Mouse (Mus musculus): ENCODE measurements around the gene Rsph14. TPM values are rescaled to one million over a fixed set of nuclear protein-coding genes. Genes with fewer than 3 reads are reported as not detected.

The Rsph14 gene
- polyA plus RNA-seq, 1 experiment from 2014 or later = not detected

DNA sequence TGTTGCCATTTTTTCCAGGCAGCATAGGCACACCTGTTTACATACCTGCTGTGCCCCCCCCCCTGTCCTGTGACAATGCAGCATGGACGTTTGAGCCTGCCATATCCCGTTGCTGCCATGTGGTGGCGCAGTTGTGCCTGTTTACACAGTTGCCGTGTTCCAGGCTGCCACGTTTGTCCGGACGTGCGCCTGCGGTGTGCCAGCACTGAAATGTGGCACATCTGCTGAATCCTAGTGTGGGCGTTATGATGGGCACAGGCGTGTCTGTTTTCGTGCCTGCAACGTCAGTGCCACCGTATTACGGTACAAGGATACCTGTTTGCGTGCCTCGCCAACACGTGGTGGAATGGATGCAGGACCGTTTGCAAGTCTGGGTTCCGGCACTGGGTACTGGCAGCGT is 107.1 kb downstream of the Rsph14 start:
- WGBS = 19% methylated on average over 21 of the region's 21 CpGs
- no peak for ATAC-seq (ENCODE audit: low FRiP score, low read depth)
- 0 out of 2 replicates have a peak, but pooled peaks cover 3% of the 10 kb centered on the region for H3K27me3 ChIP-seq
- H3K4me1 ChIP-seq = peaks cover 4% of the 10 kb centered on the region; the same call in 1 of the 2 replicates
- peak overlapping the region; percentile 56 for H3K4me2 ChIP-seq (replicated peaks)
- peak overlapping the region; percentile 22; the same call in 1 of the 2 replicates for H3K4me3 ChIP-seq
- H3K9ac ChIP-seq = no peak overlapping the region
- H3K9me3 ChIP-seq = no peaks in the 10 kb centered on the region
- H3K36me3 ChIP-seq = no peaks in the 10 kb centered on the region
- H3K27ac ChIP-seq = no peak overlapping the region

- H3K4me3 ChIP-seq = no peak overlapping the region
- H3K27me3 ChIP-seq = 0 out of 2 replicates have a peak, but pooled peaks cover 3% of the 10 kb centered on the region
- peaks cover 5% of the 10 kb centered on the region; the same call in 1 of the 2 replicates for H3K4me1 ChIP-seq
- H3K36me3 ChIP-seq = no peaks in the 10 kb centered on the region
- 89% methylated on average over 14 of the region's 14 CpGs for WGBS
- no peaks in the 10 kb centered on the region for H3K9me3 ChIP-seq
- H3K9ac ChIP-seq = no peak overlapping the region
- no peak for ATAC-seq (ENCODE audit: low FRiP score, low read depth)
- no peak overlapping the region for H3K4me2 ChIP-seq (replicated peaks)
- H3K27ac ChIP-seq = no peak overlapping the region
Measured at GRCm38 (mm10) chr10:74924274-74924673, 108.1 kb downstream of the Rsph14 start.

GRCm38 (mm10) chr10:74922763-74923162 is 109.6 kb downstream of the Rsph14 start:
- 69% methylated on average over 6 of the region's 6 CpGs for WGBS
- no peaks in the 10 kb centered on the region for H3K36me3 ChIP-seq
- 0 out of 2 replicates have a peak, but pooled peaks cover 3% of the 10 kb centered on the region for H3K27me3 ChIP-seq
- H3K4me3 ChIP-seq = no peak overlapping the region
- H3K4me2 ChIP-seq (replicated peaks) = no peak overlapping the region
- H3K9me3 ChIP-seq = no peaks in the 10 kb centered on the region
- no peak overlapping the region for H3K27ac ChIP-seq
- peaks cover 7% of the 10 kb centered on the region; the same call in 1 of the 2 replicates for H3K4me1 ChIP-seq
- H3K9ac ChIP-seq = no peak overlapping the region
- ATAC-seq (ENCODE audit: low FRiP score, low read depth) = no peak

DNA sequence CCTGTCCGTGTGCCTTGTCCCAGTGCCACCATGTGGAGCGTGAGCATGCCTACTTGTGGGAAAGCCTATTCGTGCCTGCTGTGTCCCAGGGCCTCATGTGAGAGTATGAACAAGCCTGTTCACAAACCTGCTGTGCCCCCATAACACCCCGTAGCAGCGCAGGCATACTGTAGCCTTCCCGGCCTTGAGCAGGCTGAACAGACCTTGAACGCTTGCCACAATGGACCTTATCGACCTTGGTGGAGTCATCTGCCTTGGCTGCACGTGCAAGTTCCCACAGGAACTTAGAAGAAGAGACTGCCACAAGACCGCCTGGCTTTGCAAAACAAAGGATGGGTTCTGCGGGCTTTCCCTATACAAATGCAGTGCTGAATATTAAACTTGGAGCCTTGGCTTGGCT is 110.8 kb downstream of the Rsph14 start:
- ATAC-seq (ENCODE audit: low FRiP score, low read depth) = no peak
- H3K27me3 ChIP-seq = 0 out of 2 replicates have a peak, but pooled peaks cover 3% of the 10 kb centered on the region
- H3K4me3 ChIP-seq = no peak overlapping the region
- H3K27ac ChIP-seq = no peak overlapping the region
- H3K9me3 ChIP-seq = no peaks in the 10 kb centered on the region
- H3K36me3 ChIP-seq = no peaks in the 10 kb centered on the region
- no peak overlapping the region for H3K9ac ChIP-seq
- no peak overlapping the region for H3K4me2 ChIP-seq (replicated peaks)
- H3K4me1 ChIP-seq = peaks cover 7% of the 10 kb centered on the region; the same call in 1 of the 2 replicates
- 84% methylated on average over 11 of the region's 11 CpGs for WGBS

DNA sequence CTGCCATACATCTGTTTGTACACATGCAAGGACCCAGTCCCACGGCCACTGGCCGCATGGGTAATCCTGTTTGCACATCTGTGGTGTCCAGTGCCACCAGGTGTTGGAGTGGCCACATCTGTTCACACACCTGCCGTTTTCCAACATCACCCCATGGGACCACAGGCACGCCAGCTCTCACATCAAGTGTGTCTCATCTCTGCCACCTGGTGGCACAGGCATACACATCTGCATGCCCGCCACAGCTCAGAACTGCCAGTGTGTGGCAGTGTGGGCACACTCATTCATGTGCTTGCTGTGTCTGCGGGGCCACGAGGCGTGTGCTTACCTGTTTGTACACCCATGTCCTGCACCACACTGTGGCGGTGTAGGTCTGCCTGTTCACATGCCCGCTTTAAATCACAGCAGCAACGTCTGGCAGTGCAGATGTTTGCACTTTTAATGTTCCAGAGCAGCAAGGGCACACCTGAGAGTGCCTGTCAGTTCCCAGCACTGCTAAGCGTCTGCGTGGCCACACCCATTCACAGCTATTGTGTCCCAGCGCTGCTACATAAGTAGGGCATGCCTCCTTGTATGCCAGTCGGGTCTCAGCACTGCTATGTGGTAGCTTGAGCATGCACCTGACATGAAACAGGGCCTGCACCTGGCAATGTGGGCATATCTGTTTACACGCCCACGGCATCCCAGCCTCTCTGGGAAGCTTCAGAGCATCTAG is 111.4 kb downstream of the Rsph14 start:
- no peak overlapping the region for H3K27ac ChIP-seq
- H3K9ac ChIP-seq = no peak overlapping the region
- no peaks in the 10 kb centered on the region for H3K36me3 ChIP-seq
- no peaks in the 10 kb centered on the region for H3K9me3 ChIP-seq
- no peak overlapping the region for H3K4me3 ChIP-seq
- peaks cover 7% of the 10 kb centered on the region; the same call in 1 of the 2 replicates for H3K4me1 ChIP-seq
- WGBS = 37% methylated on average over 17 of the region's 17 CpGs
- no peak overlapping the region for H3K4me2 ChIP-seq (replicated peaks)
- no peak for ATAC-seq (ENCODE audit: low FRiP score, low read depth)
- H3K27me3 ChIP-seq = 0 out of 2 replicates have a peak, but pooled peaks cover under 1% of the 10 kb centered on the region

DNA sequence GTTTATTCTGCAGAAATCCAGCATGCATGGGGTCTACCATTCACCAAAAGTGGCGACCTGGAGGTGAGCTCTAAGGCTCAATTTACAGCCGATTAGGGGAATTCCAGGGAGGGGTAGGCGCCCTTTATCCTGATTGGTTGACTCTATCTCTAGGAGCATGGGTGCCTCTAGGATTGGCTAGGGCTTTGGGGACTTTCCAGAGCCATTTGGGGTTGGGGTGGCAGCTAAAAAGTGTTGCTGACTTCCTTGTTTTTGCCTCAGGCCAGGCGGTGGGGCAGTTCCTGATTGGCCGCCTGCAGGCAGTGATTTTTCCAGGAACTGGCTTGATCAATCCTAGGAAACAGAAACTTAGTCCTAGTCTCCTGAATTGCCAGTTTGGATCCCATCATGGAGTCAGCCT is 113.1 kb downstream of the Rsph14 start:
- Histone ChIP-seq H3K9ac (no peak overlapping the region), H3K4me3 (no peak overlapping the region), H3K4me2 (replicated peaks) (no peak overlapping the region), H3K36me3 (no peaks in the 10 kb centered on the region), H3K27me3 (no peaks in the 10 kb centered on the region), H3K27ac (no peak overlapping the region), H3K4me1 (0 out of 2 replicates have a peak, but pooled peaks cover 3% of the 10 kb centered on the region), H3K9me3 (no peaks in the 10 kb centered on the region)
- no peak for ATAC-seq (ENCODE audit: low FRiP score, low read depth)
- 27% methylated on average over 5 of the region's 5 CpGs for WGBS

- no peak for ATAC-seq (ENCODE audit: low FRiP score, low read depth)
- no peaks in the 10 kb centered on the region for H3K9me3 ChIP-seq
- H3K4me3 ChIP-seq = no peak overlapping the region
- WGBS = 69% methylated on average over 2 of the region's 2 CpGs
- H3K4me2 ChIP-seq (replicated peaks) = no peak overlapping the region
- H3K4me1 ChIP-seq = no peaks in the 10 kb centered on the region
- H3K27me3 ChIP-seq = no peaks in the 10 kb centered on the region
- H3K9ac ChIP-seq = no peak overlapping the region
- H3K36me3 ChIP-seq = no peaks in the 10 kb centered on the region
- no peak overlapping the region for H3K27ac ChIP-seq
Measured at GRCm38 (mm10) chr10:74908431-74908830, 124.0 kb downstream of the Rsph14 start.

Other genes starting within 250 kb of the Rsph14 start
- gene Gnaz, start 65.4 kb downstream of the Rsph14 start, polyA plus RNA-seq (2015; fragmentation: Nextera tagmentation; extraction: Ambion mirVana) = 2.4 and 3.8 TPM in 2 replicates
- gene Rab36, start 4.5 kb upstream of the Rsph14 start, polyA plus RNA-seq (2015; fragmentation: Nextera tagmentation; extraction: Ambion mirVana) = 11.2 and 11.6 TPM in 2 replicates
- gene Bcr, start 28.0 kb upstream of the Rsph14 start, polyA plus RNA-seq (2015; fragmentation: Nextera tagmentation; extraction: Ambion mirVana) = 7.7 and 9.1 TPM in 2 replicates
- gene Specc1l, start 179.5 kb upstream of the Rsph14 start, polyA plus RNA-seq (2015; fragmentation: Nextera tagmentation; extraction: Ambion mirVana) = 38.8 and 39.4 TPM in 2 replicates